Mouse (Mus musculus): ENCODE data around the gene Ssna1. TPM values are rescaled to one million over a fixed set of nuclear protein-coding genes. Genes with fewer than 3 reads are reported as not detected.

Gene Ssna1
- total RNA-seq, 2 experiments from 2014 or later: 36.7 to 40.5 TPM

Other genes starting within 250 kb of the Ssna1 start
- 10 to 100 TPM; 19.8 to 21.2 TPM for gene Nsmf, start 218.1 kb downstream of the Ssna1 start, total RNA-seq (2021)
- not detected for gene Entpd8, start 192.1 kb downstream of the Ssna1 start, total RNA-seq (2021)
- not detected for gene Noxa1, start 177.3 kb downstream of the Ssna1 start, total RNA-seq (2021)
- gene Nrarp, start 91.7 kb downstream of the Ssna1 start, total RNA-seq (2021): 10 to 100 TPM in 1 of 2 experiments, 1 to 10 TPM in 1; 7.2 to 11.5 TPM
- 1 to 10 TPM; 4.1 to 4.2 TPM for gene Tor4a, start 75.6 kb downstream of the Ssna1 start, total RNA-seq (2021)
- gene Nelfb, start 60.9 kb downstream of the Ssna1 start, total RNA-seq (2021): 10 to 100 TPM; 36.1 to 40.6 TPM
- not detected for gene Stpg3, start 57.8 kb downstream of the Ssna1 start, total RNA-seq (2021)
- gene Fam166a, start 53.7 kb downstream of the Ssna1 start, total RNA-seq (2021): not detected
- gene Tubb4b, start 47.7 kb downstream of the Ssna1 start, total RNA-seq (2021): 100 to 1,000 TPM; 258 to 313 TPM
- gene Slc34a3, start 38.1 kb downstream of the Ssna1 start, total RNA-seq (2021): not detected
- gene Rnf224, start 35.7 kb downstream of the Ssna1 start, total RNA-seq (2021): not detected
- gene Rnf208, start 30.2 kb downstream of the Ssna1 start, total RNA-seq (2021): under 1 TPM in 1 of 2 experiments, not detected in 1; 0.53 TPM
- not detected for gene Cysrt1, start 30.0 kb downstream of the Ssna1 start, total RNA-seq (2021)
- gene AL732309.1, start 25.6 kb downstream of the Ssna1 start, total RNA-seq (2021): 1 to 10 TPM; 1.5 to 1.7 TPM
- gene Tmem203, start 17.0 kb downstream of the Ssna1 start, total RNA-seq (2021): 10 to 100 TPM; 12.6 to 13.2 TPM
- 1 to 10 TPM; 3.6 to 6.0 TPM for gene Tprn, start 9.8 kb downstream of the Ssna1 start, total RNA-seq (2021)
- 10 to 100 TPM; 38.4 to 40.7 TPM for gene Anapc2, start within 50 bp of the Ssna1 start, total RNA-seq (2021)
- not detected for gene Tmem210, start 15.7 kb upstream of the Ssna1 start, total RNA-seq (2021)
- gene Lrrc26, start 17.5 kb upstream of the Ssna1 start, total RNA-seq (2021): not detected
- not detected for gene Grin1, start 46.7 kb upstream of the Ssna1 start, total RNA-seq (2021)
- gene Man1b1, start 59.9 kb upstream of the Ssna1 start, total RNA-seq (2021): 10 to 100 TPM; 18.0 to 20.9 TPM
- 1 to 10 TPM; 3.0 to 3.4 TPM for gene Dpp7, start 83.9 kb upstream of the Ssna1 start, total RNA-seq (2021)
- gene Uap1l1, start 93.2 kb upstream of the Ssna1 start, total RNA-seq (2021): 1 to 10 TPM; 4.0 to 6.1 TPM
- under 1 TPM; 0.16 to 0.50 TPM for gene Sapcd2, start 99.9 kb upstream of the Ssna1 start, total RNA-seq (2021)
- gene Entpd2, start 123.4 kb upstream of the Ssna1 start, total RNA-seq (2021): 10 to 100 TPM; 10.8 to 13.9 TPM
- 10 to 100 TPM; 25.1 to 27.7 TPM for gene Npdc1, start 126.9 kb upstream of the Ssna1 start, total RNA-seq (2021)
- gene Fut7, start 150.8 kb upstream of the Ssna1 start, total RNA-seq (2021): under 1 TPM in 1 of 2 experiments, not detected in 1; 0.34 TPM
- 10 to 100 TPM; 31.2 to 36.2 TPM for gene Abca2, start 156.3 kb upstream of the Ssna1 start, total RNA-seq (2021)
- 1 to 10 TPM; 2.4 to 3.6 TPM for gene Clic3, start 184.4 kb upstream of the Ssna1 start, total RNA-seq (2021)
- 10 to 100 TPM; 17.4 to 20.8 TPM for gene Paxx, start 188.7 kb upstream of the Ssna1 start, total RNA-seq (2021)
- gene Ptgds, start 197.6 kb upstream of the Ssna1 start, total RNA-seq (2021): 100 to 1,000 TPM; 117 to 160 TPM
- not detected for gene Lcn12, start 221.5 kb upstream of the Ssna1 start, total RNA-seq (2021)
- 10 to 100 TPM; 85.7 to 91.2 TPM for gene Fbxw5, start 228.3 kb upstream of the Ssna1 start, total RNA-seq (2021)
- gene C8g, start 229.3 kb upstream of the Ssna1 start, total RNA-seq (2021): under 1 TPM; 0.73 to 0.75 TPM